ENCODE assay signal across 22 mouse cellular contexts in the genomic region with DNA sequence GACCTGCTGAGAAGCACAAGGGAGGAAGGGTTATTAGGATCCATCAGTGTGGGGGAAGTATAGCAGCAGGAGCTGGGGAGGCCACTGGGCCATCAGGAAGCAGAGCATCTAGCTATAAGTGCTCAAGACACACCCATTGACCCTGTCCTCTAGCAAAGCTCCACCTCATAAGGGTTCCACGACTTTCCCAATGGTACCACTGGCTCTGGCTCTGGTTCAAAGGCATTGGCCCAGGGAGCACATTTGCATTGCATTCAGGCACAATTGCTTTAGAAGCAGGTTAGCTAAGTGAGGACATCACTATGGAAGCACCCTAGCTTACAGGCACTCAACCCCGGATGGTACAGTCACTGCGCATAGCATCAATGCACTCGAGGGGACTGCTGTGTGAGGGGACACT.
"Had no signal": no experiment of that assay in that cellular context is flagged by ENCODE, and none has a peak within 500 bp of the region (broad histone marks: within the 10 kb centered on the region; RNA-seq: fewer than 3 reads in every experiment).

No protein-coding gene starts in this region.

- H3K27ac ChIP-seq: heart, adult 2 months; heart, embryonic 13.5 days; heart, embryonic 15.5 days; hindbrain, embryonic 13.5 days; hindbrain, embryonic 15.5 days; hindbrain, postnatal 0 days; limb, embryonic 10.5 days; limb, embryonic 12.5 days; liver, embryonic 13.5 days had no signal

- DNase-seq: gastrocnemius, postnatal 14 days; gastrocnemius, postnatal 36 days; heart, adult 11 months; heart, adult 2 months; heart, postnatal 14 days; heart, postnatal 36 days; kidney, adult 18-20 months; kidney, postnatal 14 days; layer of hippocampus, adult 9-11 months; layer of hippocampus, postnatal 36 days; liver; liver, embryonic 13.5 days had no signal

- ATAC-seq: hindbrain, postnatal 0 days; intestine, embryonic 16.5 days had no signal

- H3K9me3 ChIP-seq: heart, embryonic 13.5 days; heart, embryonic 15.5 days; hindbrain, embryonic 13.5 days; hindbrain, embryonic 15.5 days; limb, embryonic 10.5 days; limb, embryonic 12.5 days; liver, embryonic 13.5 days had no signal

- H3K9ac ChIP-seq: heart, embryonic 13.5 days; heart, embryonic 15.5 days; hindbrain, embryonic 13.5 days; hindbrain, embryonic 15.5 days; limb, embryonic 12.5 days; liver, embryonic 13.5 days had no signal

- H3K36me3 ChIP-seq: heart, embryonic 13.5 days; heart, embryonic 15.5 days; hindbrain, embryonic 13.5 days; hindbrain, embryonic 15.5 days; limb, embryonic 10.5 days; limb, embryonic 12.5 days; liver, embryonic 13.5 days had no signal

- H3K4me3 ChIP-seq: heart, adult 2 months; heart, embryonic 13.5 days; heart, embryonic 15.5 days; hindbrain, embryonic 13.5 days; hindbrain, embryonic 15.5 days; limb, embryonic 10.5 days; limb, embryonic 12.5 days; liver, embryonic 13.5 days had no signal

- H3K4me2 ChIP-seq: heart, embryonic 11.5 days; heart, embryonic 13.5 days; heart, embryonic 15.5 days; hindbrain, embryonic 13.5 days; hindbrain, embryonic 15.5 days; limb, embryonic 12.5 days; liver, embryonic 11.5 days; liver, embryonic 13.5 days had no signal

- H3K4me1 ChIP-seq: heart, embryonic 13.5 days; heart, embryonic 15.5 days; liver, embryonic 13.5 days had no signal

- H3K27me3 ChIP-seq: heart, embryonic 13.5 days; heart, embryonic 15.5 days; hindbrain, embryonic 13.5 days; hindbrain, embryonic 15.5 days; limb, embryonic 12.5 days; liver, embryonic 13.5 days had no signal
